Mouse (Mus musculus) hindbrain, embryonic 10.5 days (tissue): ENCODE measurements around the gene Btf3. TPM values are rescaled to one million over a fixed set of nuclear protein-coding genes. Genes with fewer than 3 reads are reported as not detected.

Source experiments
- polyA plus RNA-seq: library from polyadenylated mRNA; unstranded; fragments of >200 nt; fragmentation: Nextera tagmentation; extraction: Ambion mirVana; gene quantifications from 2 replicates; pipeline ENCODE4 v1.2.1, GENCODE M21; 2016

The Btf3 gene
- polyA plus RNA-seq, 1 experiment from 2014 or later = 664 TPM

Other genes with a start within 250 kb of the Btf3 start
- 8.6 and 10.6 TPM in 2 replicates for gene Arhgef28, start 110.6 kb downstream of the Btf3 start, polyA plus RNA-seq
- 36.8 and 44.8 TPM in 2 replicates for gene Utp15, start 54.0 kb downstream of the Btf3 start, polyA plus RNA-seq
- gene Ankra2, start 53.9 kb downstream of the Btf3 start, polyA plus RNA-seq = 17.6 and 22.4 TPM in 2 replicates
- not detected in 2 replicates for gene Gm21976, start 37.1 kb downstream of the Btf3 start, polyA plus RNA-seq
- gene Foxd1, start 37.2 kb upstream of the Btf3 start, polyA plus RNA-seq = 3.9 TPM in 2 replicates
- gene Gm10320, start 175.0 kb upstream of the Btf3 start, polyA plus RNA-seq = 1.4 and 1.6 TPM in 2 replicates